Mouse (Mus musculus): ENCODE measurements around the gene Gart.

GRCm38 (mm10) chr16:91588703-91589102 lies 58.0 kb downstream of the Gart start:
- no peak for TF ChIP-seq CTCF (IDR thresholded peaks at IDR 0.05; ENCODE audit: insufficient read depth, low read length)
- TF ChIP-seq POLR2A (IDR thresholded peaks at IDR 0.05; ENCODE audit: borderline replicate concordance, extremely low read depth, low read depth, low read length) = no peak
